Mouse (Mus musculus): ENCODE data around the gene Fermt2. TPM values are rescaled to one million over a fixed set of nuclear protein-coding genes. Genes with fewer than 3 reads are reported as not detected.

The Fermt2 gene
- polyA plus RNA-seq, 1 experiment from 2014 or later, result not detected

GRCm38 (mm10) chr14:45462875-45463475 lies 66.9 kb downstream of the Fermt2 start:
- no peaks in the 10 kb centered on the region for H3K79me2 ChIP-seq (ENCODE audit: inconsistent target)
- H3K27ac ChIP-seq, result no peak overlapping the region
- no peaks in the 10 kb centered on the region for H3K36me3 ChIP-seq (ENCODE audit: inconsistent target)
- 91% methylated on average over 10 of the region's 10 CpGs for WGBS (ENCODE audit: missing documents)
- H3K4me3 ChIP-seq (ENCODE audit: inconsistent target), result no peak overlapping the region

GRCm38 (mm10) chr14:45462374-45462773 lies 67.5 kb downstream of the Fermt2 start:
- no peaks in the 10 kb centered on the region for H3K79me2 ChIP-seq (ENCODE audit: inconsistent target)
- WGBS (ENCODE audit: missing documents), result 86% methylated on average over 6 of the region's 6 CpGs
- H3K27ac ChIP-seq, result no peak overlapping the region
- no peaks in the 10 kb centered on the region for H3K36me3 ChIP-seq (ENCODE audit: inconsistent target)
- H3K4me3 ChIP-seq (ENCODE audit: inconsistent target), result no peak overlapping the region

GRCm38 (mm10) chr14:45461945-45462344 lies 68.0 kb downstream of the Fermt2 start:
- no peaks in the 10 kb centered on the region for H3K79me2 ChIP-seq (ENCODE audit: inconsistent target)
- 98% methylated on average over 6 of the region's 6 CpGs for WGBS (ENCODE audit: missing documents)
- no peak overlapping the region for H3K27ac ChIP-seq
- H3K36me3 ChIP-seq (ENCODE audit: inconsistent target), result no peaks in the 10 kb centered on the region
- H3K4me3 ChIP-seq (ENCODE audit: inconsistent target), result no peak overlapping the region

- 97% methylated on average over 10 of the region's 10 CpGs for WGBS (ENCODE audit: missing documents)
- no peaks in the 10 kb centered on the region for H3K79me2 ChIP-seq (ENCODE audit: inconsistent target)
- no peak overlapping the region for H3K4me3 ChIP-seq (ENCODE audit: inconsistent target)
- no peaks in the 10 kb centered on the region for H3K36me3 ChIP-seq (ENCODE audit: inconsistent target)
- H3K27ac ChIP-seq, result no peak overlapping the region
These were observed 69.4 kb downstream of the Fermt2 start for GRCm38 (mm10) chr14:45460491-45460890.

- Histone ChIP-seq H3K4me3 (ENCODE audit: inconsistent target) (no peak overlapping the region), H3K36me3 (ENCODE audit: inconsistent target) (no peaks in the 10 kb centered on the region), H3K79me2 (ENCODE audit: inconsistent target) (no peaks in the 10 kb centered on the region), H3K27ac (no peak overlapping the region)
- 92% methylated on average over 14 of the region's 14 CpGs for WGBS (ENCODE audit: missing documents)
These were observed 70.0 kb downstream of the Fermt2 start for GRCm38 (mm10) chr14:45459877-45460276.

- H3K4me3 ChIP-seq (ENCODE audit: inconsistent target), result no peak overlapping the region
- whole genome bisulfite sequencing (ENCODE audit: missing documents), result 95% methylated on average over 9 of the region's 9 CpGs
- no peaks in the 10 kb centered on the region for H3K36me3 ChIP-seq (ENCODE audit: inconsistent target)
- no peaks in the 10 kb centered on the region for H3K79me2 ChIP-seq (ENCODE audit: inconsistent target)
- H3K27ac ChIP-seq, result no peak overlapping the region
These were observed 72.9 kb downstream of the Fermt2 start for GRCm38 (mm10) chr14:45457003-45457402.

- no peak overlapping the region for H3K4me3 ChIP-seq (ENCODE audit: inconsistent target)
- no CpG with 5 or more reads among the region's 1 CpGs for WGBS (ENCODE audit: missing documents)
- H3K36me3 ChIP-seq (ENCODE audit: inconsistent target), result no peaks in the 10 kb centered on the region
- H3K27ac ChIP-seq, result no peak overlapping the region
- H3K79me2 ChIP-seq (ENCODE audit: inconsistent target), result no peaks in the 10 kb centered on the region
These were observed 73.4 kb downstream of the Fermt2 start for GRCm38 (mm10) chr14:45456502-45456846.

- Histone ChIP-seq H3K27ac (no peak overlapping the region), H3K79me2 (ENCODE audit: inconsistent target) (no peaks in the 10 kb centered on the region), H3K4me3 (ENCODE audit: inconsistent target) (no peak overlapping the region), H3K36me3 (ENCODE audit: inconsistent target) (no peaks in the 10 kb centered on the region)
- WGBS (ENCODE audit: missing documents), result 81% methylated on average over 12 of the region's 12 CpGs
These were observed 74.0 kb downstream of the Fermt2 start for GRCm38 (mm10) chr14:45455651-45456501.

- 87% methylated on average over 5 of the region's 5 CpGs for WGBS (ENCODE audit: missing documents)
- H3K27ac ChIP-seq, result no peak overlapping the region
- no peaks in the 10 kb centered on the region for H3K79me2 ChIP-seq (ENCODE audit: inconsistent target)
- H3K4me3 ChIP-seq (ENCODE audit: inconsistent target), result no peak overlapping the region
- H3K36me3 ChIP-seq (ENCODE audit: inconsistent target), result no peaks in the 10 kb centered on the region
These were observed 76.2 kb downstream of the Fermt2 start for GRCm38 (mm10) chr14:45453538-45454233.

GRCm38 (mm10) chr14:45452861-45453512 lies 76.9 kb downstream of the Fermt2 start:
- Histone ChIP-seq H3K27ac (no peak overlapping the region), H3K36me3 (ENCODE audit: inconsistent target) (no peaks in the 10 kb centered on the region), H3K79me2 (ENCODE audit: inconsistent target) (no peaks in the 10 kb centered on the region), H3K4me3 (ENCODE audit: inconsistent target) (no peak overlapping the region)
- WGBS (ENCODE audit: missing documents), result 46% methylated on average over 11 of the region's 11 CpGs

- 67% methylated on average over 4 of the region's 4 CpGs for WGBS (ENCODE audit: missing documents)
- H3K79me2 ChIP-seq (ENCODE audit: inconsistent target), result no peaks in the 10 kb centered on the region
- no peak overlapping the region for H3K4me3 ChIP-seq (ENCODE audit: inconsistent target)
- H3K27ac ChIP-seq, result no peak overlapping the region
- H3K36me3 ChIP-seq (ENCODE audit: inconsistent target), result no peaks in the 10 kb centered on the region
These were observed 77.8 kb downstream of the Fermt2 start for GRCm38 (mm10) chr14:45452148-45452547.

GRCm38 (mm10) chr14:45451090-45451489 lies 78.8 kb downstream of the Fermt2 start:
- Histone ChIP-seq H3K27ac (no peak overlapping the region), H3K4me3 (ENCODE audit: inconsistent target) (no peak overlapping the region), H3K36me3 (ENCODE audit: inconsistent target) (no peaks in the 10 kb centered on the region), H3K79me2 (ENCODE audit: inconsistent target) (no peaks in the 10 kb centered on the region)
- WGBS (ENCODE audit: missing documents), result 38% methylated on average over 2 of the region's 2 CpGs

- no peak overlapping the region for H3K27ac ChIP-seq
- H3K4me3 ChIP-seq (ENCODE audit: inconsistent target), result no peak overlapping the region
- H3K36me3 ChIP-seq (ENCODE audit: inconsistent target), result no peaks in the 10 kb centered on the region
- WGBS (ENCODE audit: missing documents), result 90% methylated on average over 3 of the region's 3 CpGs
- no peaks in the 10 kb centered on the region for H3K79me2 ChIP-seq (ENCODE audit: inconsistent target)
These were observed 83.1 kb downstream of the Fermt2 start for GRCm38 (mm10) chr14:45446777-45447176.

GRCm38 (mm10) chr14:45445445-45445844 lies 84.5 kb downstream of the Fermt2 start:
- Histone ChIP-seq H3K27ac (no peak overlapping the region), H3K4me3 (ENCODE audit: inconsistent target) (no peak overlapping the region), H3K79me2 (ENCODE audit: inconsistent target) (no peaks in the 10 kb centered on the region), H3K36me3 (ENCODE audit: inconsistent target) (no peaks in the 10 kb centered on the region)
- 82% methylated on average over 11 of the region's 12 CpGs for WGBS (ENCODE audit: missing documents)

Data from macrophage (primary cell).